Mouse (Mus musculus) retina, adult 2 months (tissue): ENCODE data around the gene Dhrs4.

Experiments
- DNase-seq: peaks from one replicate; pipeline ENCODE4 v3.0.0-alpha.2; 2012; ENCODE audit warnings: low read depth, low spot score

Gene Dhrs4

GRCm38 (mm10) chr14:55527940-55528339, 49.4 kb downstream of the Dhrs4 start:
- no peak for DNase-seq

GRCm38 (mm10) chr14:55536116-55536745, 57.7 kb downstream of the Dhrs4 start:
- no peak for DNase-seq
